Mouse (Mus musculus) heart, embryonic 11.5 days (tissue): Measurements from ENCODE around the gene Vmn2r14. TPM values are rescaled to one million over a fixed set of nuclear protein-coding genes. Genes with fewer than 3 reads are reported as not detected.
"Not testable (repeated sequence)": the region's sequence is repeated elsewhere in the genome, so short reads cannot be mapped to it uniquely, and the experiment has no call there.

ENCODE experiments used
- ATAC-seq: fragments of 200-750 bp; cut with Nextera tagmentation; replicated peaks from 2 replicates; pipeline ENCODE4 v1.8.0; 2017; ENCODE audit warnings: moderate library complexity; ENCODE audit not compliant: insufficient number of reproducible peaks, low FRiP score, low TSS enrichment
- H3K27ac ChIP-seq: fragments of 300-500 bp; sonication (generic); 2 replicates; pipeline ENCODE4 v1.5.1; 2014; ENCODE audit warnings: mild to moderate bottlenecking, low read depth, low read length
- H3K27me3 ChIP-seq: fragments of 300-500 bp; sonication (generic); 2 replicates; pipeline ENCODE4 v1.6.1; 2014; ENCODE audit warnings: mild to moderate bottlenecking, low read length, mixed read lengths; ENCODE audit not compliant: control insufficient read depth, insufficient read depth
- H3K36me3 ChIP-seq: fragments of 300-500 bp; sonication (generic); 2 replicates; pipeline ENCODE4 v1.6.1; 2014; ENCODE audit warnings: mild to moderate bottlenecking, low read length, moderate library complexity, mixed read lengths; ENCODE audit not compliant: control insufficient read depth, insufficient read depth
- H3K4me1 ChIP-seq: fragments of 300-500 bp; sonication (generic); 2 replicates; pipeline ENCODE4 v1.6.1; 2014; ENCODE audit warnings: low read length; ENCODE audit not compliant: control insufficient read depth, insufficient read depth
- H3K4me2 ChIP-seq: fragments of 300-500 bp; sonication (generic); 2 replicates; pipeline ENCODE4 v1.6.1; 2014; ENCODE audit warnings: mild to moderate bottlenecking, moderate library complexity
- H3K4me3 ChIP-seq: fragments of 300-500 bp; sonication (generic); 2 replicates; pipeline ENCODE4 v1.5.1; 2014; ENCODE audit warnings: low read depth, low read length
- H3K9ac ChIP-seq: fragments of 300-500 bp; sonication (generic); 2 replicates; pipeline ENCODE4 v1.6.1; 2014; ENCODE audit warnings: mild to moderate bottlenecking, low read depth, low read length, moderate library complexity
- H3K9me3 ChIP-seq: fragments of 300-500 bp; sonication (generic); replicated peaks from 2 replicates; pipeline ENCODE4 v1.6.1; 2016; ENCODE audit warnings: low read length; ENCODE audit not compliant: control insufficient read depth
- WGBS: fragments of 180-500 bp; shearing (Covaris S2); extraction: QIAGEN DNeasy Blood & Tissue Kit; methylation state at CpG from one replicate; pipeline ENCODE4 v1.1.7; 2014; ENCODE audit not compliant: insufficient replicate concordance; 5-methylcytosine and 5-hydroxymethylcytosine counted together
- polyA plus RNA-seq: library from polyadenylated mRNA; unstranded; fragments of >200 nt; fragmentation: Nextera tagmentation; extraction: Ambion mirVana; gene quantifications from 2 replicates; pipeline ENCODE4 v1.2.1, GENCODE M21; 2014

Vmn2r14 gene
- not detected in 2 replicates for polyA plus RNA-seq

DNA sequence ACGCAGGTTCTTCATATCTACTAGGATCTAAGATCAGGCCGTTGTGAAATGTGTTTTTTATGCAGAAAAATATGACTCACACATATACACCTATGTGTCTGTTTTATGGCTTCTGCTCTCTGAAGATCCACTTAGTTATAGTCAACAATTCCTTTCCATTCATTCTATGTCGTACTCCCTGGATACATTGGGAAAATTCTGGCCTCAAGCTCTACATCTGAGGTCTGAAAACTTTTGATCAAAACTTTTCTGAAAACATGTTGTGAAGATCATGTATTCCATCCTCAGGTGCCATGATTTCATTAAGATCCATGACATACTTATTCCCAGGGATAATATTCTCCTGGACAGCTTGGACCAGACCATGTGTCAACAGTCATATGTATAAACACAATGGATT, at the start of gene Vmn2r14:
TSS of gene Vmn2r14 (minus strand) at position 101 of the 400 bp plus-strand sequence.
- ATAC-seq = no peak
- WGBS = 64% methylated on average over 3 of the region's 3 CpGs
- H3K4me3 ChIP-seq = no peak within 1 kb of the TSS
- H3K9me3 ChIP-seq = peaks cover 3% of the 10 kb centered on the region; the same call in 1 of the 2 replicates
- no peaks in the 10 kb centered on the region for H3K4me1 ChIP-seq
- no peak within 1 kb of the TSS for H3K4me2 ChIP-seq
- no peaks in the 10 kb centered on the region for H3K27me3 ChIP-seq
- no peaks in the 10 kb centered on the region for H3K36me3 ChIP-seq
- no peak within 1 kb of the TSS for H3K9ac ChIP-seq
- no peak within 1 kb of the TSS for H3K27ac ChIP-seq

DNA sequence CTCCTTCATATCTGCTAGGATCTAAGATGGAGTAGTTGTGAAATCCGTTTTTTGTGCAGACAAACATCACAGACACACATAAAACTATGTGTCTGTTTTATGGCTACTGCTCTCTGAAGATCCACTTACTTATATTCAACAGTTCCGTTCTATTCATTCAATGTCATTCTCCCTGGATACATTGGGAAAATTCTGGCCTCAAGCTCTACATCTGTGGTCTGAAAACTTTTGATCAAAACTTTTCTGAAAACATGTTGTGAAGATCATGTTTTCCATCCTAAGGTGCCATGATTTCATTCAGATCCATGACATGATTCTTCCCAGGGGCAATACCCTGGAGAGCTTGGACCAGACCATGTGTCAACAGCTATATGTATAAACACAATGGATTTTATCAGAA, 32.4 kb downstream of the Vmn2r14 start, which contains the start of gene Vmn2r13:
TSS of gene Vmn2r13 (minus strand) at position 101 of the 400 bp plus-strand sequence.
- H3K9ac ChIP-seq, H3K36me3 ChIP-seq, H3K27me3 ChIP-seq, H3K27ac ChIP-seq, ATAC-seq, H3K4me2 ChIP-seq, H3K9me3 ChIP-seq, H3K4me1 ChIP-seq, H3K4me3 ChIP-seq: not testable (repeated sequence)
- WGBS = 51% methylated on average over 2 of the region's 2 CpGs

DNA sequence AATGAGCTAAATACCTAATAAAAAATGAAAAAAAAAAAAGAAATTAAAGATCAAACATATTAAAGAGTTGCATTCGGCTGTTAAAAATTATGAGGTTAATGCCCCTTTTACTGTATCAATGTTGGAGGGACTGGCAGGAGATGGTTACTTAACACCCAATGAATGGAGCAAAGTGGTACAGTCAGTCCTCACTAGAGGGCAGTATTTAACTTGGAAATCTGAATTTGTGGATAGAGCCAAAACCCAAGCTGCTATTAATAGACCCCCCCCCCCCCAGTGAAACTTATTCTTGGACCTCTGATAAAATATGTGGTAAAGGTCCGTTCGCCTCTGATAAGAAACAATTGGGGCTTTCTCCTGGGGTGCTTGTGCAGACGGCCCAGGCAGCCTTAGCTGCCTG, 57.7 kb downstream of the Vmn2r14 start:
- not testable (repeated sequence) for ATAC-seq, H3K4me3 ChIP-seq, H3K9me3 ChIP-seq, H3K4me1 ChIP-seq, H3K27ac ChIP-seq, H3K27me3 ChIP-seq, H3K4me2 ChIP-seq, H3K36me3 ChIP-seq, H3K9ac ChIP-seq
- WGBS = 72% methylated on average over 4 of the region's 4 CpGs

Other genes with a start within 250 kb of the Vmn2r14 start
- not detected in 2 replicates for gene Vmn2r10, start 218.2 kb downstream of the Vmn2r14 start, polyA plus RNA-seq
- not detected in 2 replicates for gene Vmn2r11, start 165.1 kb downstream of the Vmn2r14 start, polyA plus RNA-seq
- not detected in 2 replicates for gene Vmn2r12, start 126.8 kb downstream of the Vmn2r14 start, polyA plus RNA-seq
- not detected in 2 replicates for gene Vmn2r13, start 32.5 kb downstream of the Vmn2r14 start, polyA plus RNA-seq
- not detected in 2 replicates for gene Vmn2r15, start 72.9 kb upstream of the Vmn2r14 start, polyA plus RNA-seq
- gene Vmn2r16, start 105.5 kb upstream of the Vmn2r14 start, polyA plus RNA-seq = not detected in 2 replicates
- gene Vmn2r17, start 195.0 kb upstream of the Vmn2r14 start, polyA plus RNA-seq = not detected in 2 replicates